Mouse (Mus musculus): ENCODE data around the gene Phf12.
"Not testable (repeated sequence)": the region's sequence is repeated elsewhere in the genome, so short reads cannot be mapped to it uniquely, and the experiment has no call there.

Phf12 gene

GRCm38 (mm10) chr11:78031947-78032808, 49.6 kb downstream of the Phf12 start, which contains the start of gene Dhrs13:
Dhrs13 (plus strand) TSS chr11:78032280.
- DNase-seq (ENCODE audit: low spot score) = peak; percentile 94

GRCm38 (mm10) chr11:78032809-78033195, 50.2 kb downstream of the Phf12 start:
- no peak for DNase-seq (ENCODE audit: low spot score)

GRCm38 (mm10) chr11:78033931-78034617, 51.5 kb downstream of the Phf12 start:
- no peak for DNase-seq (ENCODE audit: low spot score)

- no peak for DNase-seq (ENCODE audit: low spot score)
Measured at GRCm38 (mm10) chr11:78036791-78037190, 54.2 kb downstream of the Phf12 start.

GRCm38 (mm10) chr11:78037831-78038752, 55.5 kb downstream of the Phf12 start, which contains the start of gene Flot2:
Flot2 (plus strand) TSS chr11:78037931.
- DNase-seq (ENCODE audit: low spot score) = peak; percentile 58

DNA sequence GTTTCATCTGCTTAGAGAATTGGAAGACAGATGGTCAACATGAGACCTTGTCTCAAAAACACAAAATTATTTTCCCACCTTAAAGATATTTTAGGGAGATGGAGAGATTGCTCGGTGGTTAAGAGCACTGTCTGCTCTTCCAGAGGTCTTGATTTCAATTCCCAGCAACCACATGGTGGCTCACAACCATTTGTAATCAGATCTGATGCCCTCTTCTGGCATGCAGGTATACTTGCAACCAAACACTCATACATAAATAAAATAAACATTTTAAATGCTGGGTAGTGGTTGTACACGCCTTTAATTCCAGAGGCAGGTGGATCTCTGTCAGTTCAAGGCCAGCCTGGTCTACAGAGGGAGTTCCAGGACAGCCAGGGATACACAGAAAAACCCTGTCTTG, 58.3 kb downstream of the Phf12 start:
- DNase-seq (ENCODE audit: low spot score) = no peak

DNA sequence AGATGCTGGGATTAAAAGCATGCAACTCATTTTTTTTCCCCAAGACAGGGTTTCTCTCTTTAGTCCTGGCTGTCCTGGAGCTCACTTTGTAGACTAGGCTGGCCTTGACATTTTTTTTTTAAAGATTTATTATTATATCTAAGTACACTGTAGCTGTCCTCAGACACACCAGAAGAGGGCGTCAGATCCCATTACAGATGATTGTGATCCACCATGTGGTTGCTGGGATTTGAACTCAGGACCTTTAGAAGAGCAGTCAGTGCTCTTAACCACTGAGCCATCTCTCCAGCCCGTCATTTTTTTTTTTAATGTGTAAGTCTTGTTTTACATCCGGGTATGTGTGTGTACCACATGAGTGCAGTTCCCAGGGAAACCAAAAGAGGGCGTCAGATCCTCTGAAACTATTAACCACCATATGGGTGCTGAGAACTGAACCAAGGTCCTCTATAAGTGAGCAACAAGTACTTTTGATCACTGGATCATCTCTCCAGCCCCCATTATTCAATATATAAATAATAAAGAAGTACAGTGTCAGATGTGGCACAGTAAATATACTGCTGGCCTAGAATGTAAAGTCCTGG, 59.8 kb downstream of the Phf12 start:
- not testable (repeated sequence) for DNase-seq (ENCODE audit: low spot score)

DNA sequence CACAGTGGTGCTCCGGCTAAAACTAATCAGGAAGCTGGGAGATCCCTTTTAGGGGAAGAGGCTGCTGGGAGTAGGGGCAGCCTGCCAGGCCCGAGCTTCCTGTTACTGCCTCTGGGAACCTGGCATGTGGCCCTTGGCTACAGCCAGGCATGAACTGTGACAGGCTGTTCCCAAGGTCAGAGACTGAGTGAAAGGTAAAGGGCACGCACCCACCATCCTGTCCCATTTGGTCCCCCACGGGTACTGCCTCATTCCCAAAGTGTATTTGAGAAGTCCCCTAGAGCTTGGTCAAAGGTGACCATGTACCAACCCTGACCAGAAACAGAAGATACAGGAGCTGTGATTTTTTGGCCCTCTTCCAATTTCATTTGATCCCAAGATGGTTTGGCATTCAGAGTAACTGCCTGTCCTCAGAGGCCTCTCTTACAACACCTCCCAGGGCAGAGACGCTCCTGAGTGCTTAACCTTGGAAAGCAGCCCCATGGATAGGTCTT, 62.3 kb downstream of the Phf12 start:
- DNase-seq (ENCODE audit: low spot score) = peak; percentile 29

DNA sequence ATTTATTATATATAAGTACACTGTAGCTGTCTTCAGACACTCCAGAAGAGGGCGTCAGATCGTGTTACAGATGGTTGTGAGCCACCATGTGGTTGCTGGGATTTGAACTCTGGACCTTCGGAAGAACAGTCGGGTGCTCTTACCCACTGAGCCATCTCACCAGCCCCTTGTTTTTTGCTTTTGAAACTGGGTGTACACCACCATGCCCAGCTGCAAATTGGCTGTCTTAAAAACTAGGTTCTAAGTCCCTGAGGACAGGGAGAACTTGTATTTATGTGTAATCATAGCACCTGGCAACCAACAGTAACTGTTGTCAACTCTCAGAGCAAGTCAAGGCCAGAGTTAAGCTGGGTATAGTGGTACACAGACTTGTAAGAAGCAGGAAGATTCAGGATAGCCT, 66.1 kb downstream of the Phf12 start:
- not testable (repeated sequence) for DNase-seq (ENCODE audit: low spot score)

- DNase-seq (ENCODE audit: low spot score) = no peak
Measured at GRCm38 (mm10) chr11:78053078-78053477, 70.5 kb downstream of the Phf12 start.

GRCm38 (mm10) chr11:78056946-78057345, 74.4 kb downstream of the Phf12 start:
- no peak for DNase-seq (ENCODE audit: low spot score)

DNA sequence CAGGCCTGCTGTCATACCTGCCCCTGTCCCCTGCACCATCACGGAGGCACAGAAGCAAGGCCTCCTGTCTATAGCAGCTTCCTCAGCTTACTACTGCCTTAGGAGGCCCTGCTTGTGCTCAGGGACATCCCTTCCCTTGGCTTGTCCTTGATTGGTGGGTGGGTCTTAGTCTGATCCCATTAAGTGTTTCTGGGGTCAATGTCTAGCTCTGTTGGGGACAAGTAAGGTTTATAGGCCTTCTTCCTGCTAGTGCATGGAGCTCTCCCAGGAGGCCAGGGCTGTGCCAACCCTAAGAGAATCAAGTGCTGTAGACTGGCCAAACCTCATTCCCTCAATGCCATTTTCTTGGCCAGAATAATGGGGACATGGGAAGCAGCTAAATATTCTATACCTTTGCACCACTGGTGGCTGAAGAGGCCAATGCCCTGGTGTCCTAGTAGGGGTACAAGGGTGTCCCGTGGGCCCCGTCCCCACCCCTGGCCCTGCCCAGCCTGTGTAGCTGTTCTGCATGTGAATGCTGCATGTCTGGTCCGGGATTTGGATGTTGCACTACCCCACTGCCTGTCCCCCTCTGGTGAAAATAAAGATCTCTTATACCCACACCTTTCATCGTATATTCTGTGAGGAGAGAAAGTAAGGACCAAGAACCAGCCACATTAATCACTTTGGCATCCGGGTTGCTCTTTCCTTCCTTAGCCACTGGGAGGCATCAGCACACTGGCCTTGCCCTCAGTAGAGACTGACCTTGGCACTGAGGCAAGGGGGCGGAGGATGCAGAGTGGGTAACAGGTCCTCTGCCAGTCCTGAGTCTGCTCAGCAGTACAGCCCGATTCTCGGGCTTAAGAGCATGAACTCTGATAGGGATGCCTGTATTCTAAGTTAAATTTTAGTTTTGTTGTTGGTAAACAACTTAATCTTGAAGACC, 77.5 kb downstream of the Phf12 start:
- DNase-seq (ENCODE audit: low spot score) = peak; percentile 50

- no peak for DNase-seq (ENCODE audit: low spot score)
Measured at GRCm38 (mm10) chr11:78062563-78062962, 80.0 kb downstream of the Phf12 start.

DNA sequence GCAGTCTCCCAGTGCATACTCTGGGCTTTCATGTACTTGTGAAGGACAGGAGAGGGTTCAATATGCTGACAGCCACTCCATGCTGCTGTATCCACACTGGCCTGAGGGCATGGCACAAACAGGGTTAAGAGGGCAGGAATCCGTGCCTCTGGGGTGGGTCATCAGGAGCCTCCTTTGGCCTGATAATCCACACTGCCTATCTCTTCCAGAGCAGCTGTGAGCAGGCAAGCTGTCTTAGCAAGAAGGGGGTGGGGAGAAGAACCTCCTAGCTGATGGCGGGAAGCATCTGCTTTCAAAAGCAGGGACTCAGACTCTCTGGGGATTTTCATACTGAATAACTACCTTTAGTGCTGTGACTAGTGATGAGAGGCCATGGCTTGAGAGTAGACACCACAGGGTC, 83.4 kb downstream of the Phf12 start:
- DNase-seq (ENCODE audit: low spot score) = no peak

GRCm38 (mm10) chr11:78066641-78067040, 84.1 kb downstream of the Phf12 start:
- DNase-seq (ENCODE audit: low spot score) = no peak

DNA sequence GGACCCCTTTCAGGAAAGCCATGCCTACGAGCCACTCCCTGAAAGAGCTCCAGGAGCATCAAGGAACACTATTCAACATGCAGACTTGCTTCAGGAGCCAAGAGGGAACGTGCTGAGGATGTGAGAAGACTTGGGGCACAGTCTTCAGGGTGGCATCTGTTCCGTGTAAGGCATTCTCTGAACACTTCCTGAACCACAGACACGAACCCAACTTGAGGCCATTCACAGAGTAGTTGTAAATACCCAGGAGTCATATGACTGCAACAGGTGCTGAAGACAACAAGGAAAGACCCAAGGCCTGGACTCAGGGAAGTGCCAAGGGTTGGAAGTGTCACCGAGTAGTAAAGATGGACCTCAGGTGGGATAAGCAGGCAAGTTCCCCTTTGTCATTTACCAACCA, 85.0 kb downstream of the Phf12 start:
- DNase-seq (ENCODE audit: low spot score) = no peak

GRCm38 (mm10) chr11:78069130-78069529, 86.6 kb downstream of the Phf12 start:
- no peak for DNase-seq (ENCODE audit: low spot score)

DNA sequence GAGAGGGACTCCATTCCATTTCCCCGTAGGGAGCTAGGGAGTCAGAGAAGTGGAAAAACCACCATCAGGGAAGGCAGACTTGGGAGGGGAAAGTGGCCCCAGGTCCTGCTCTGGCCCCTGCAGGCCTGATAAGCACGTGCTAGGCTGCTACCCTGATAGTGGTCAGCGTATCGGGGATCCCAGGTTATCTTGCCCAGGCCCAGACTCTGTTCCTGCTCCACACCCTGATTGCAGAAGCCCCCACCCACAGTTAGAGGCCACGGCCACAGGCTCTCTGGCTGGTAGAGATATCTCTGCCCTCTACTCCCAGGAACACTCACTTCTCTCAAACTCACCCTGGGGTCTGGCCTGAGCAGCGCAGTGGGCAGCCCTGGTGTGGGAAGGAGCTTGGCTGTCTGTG, 87.1 kb downstream of the Phf12 start:
- no peak for DNase-seq (ENCODE audit: low spot score)

- DNase-seq (ENCODE audit: low spot score) = no peak
Measured at GRCm38 (mm10) chr11:78071938-78072337, 89.4 kb downstream of the Phf12 start.

DNA sequence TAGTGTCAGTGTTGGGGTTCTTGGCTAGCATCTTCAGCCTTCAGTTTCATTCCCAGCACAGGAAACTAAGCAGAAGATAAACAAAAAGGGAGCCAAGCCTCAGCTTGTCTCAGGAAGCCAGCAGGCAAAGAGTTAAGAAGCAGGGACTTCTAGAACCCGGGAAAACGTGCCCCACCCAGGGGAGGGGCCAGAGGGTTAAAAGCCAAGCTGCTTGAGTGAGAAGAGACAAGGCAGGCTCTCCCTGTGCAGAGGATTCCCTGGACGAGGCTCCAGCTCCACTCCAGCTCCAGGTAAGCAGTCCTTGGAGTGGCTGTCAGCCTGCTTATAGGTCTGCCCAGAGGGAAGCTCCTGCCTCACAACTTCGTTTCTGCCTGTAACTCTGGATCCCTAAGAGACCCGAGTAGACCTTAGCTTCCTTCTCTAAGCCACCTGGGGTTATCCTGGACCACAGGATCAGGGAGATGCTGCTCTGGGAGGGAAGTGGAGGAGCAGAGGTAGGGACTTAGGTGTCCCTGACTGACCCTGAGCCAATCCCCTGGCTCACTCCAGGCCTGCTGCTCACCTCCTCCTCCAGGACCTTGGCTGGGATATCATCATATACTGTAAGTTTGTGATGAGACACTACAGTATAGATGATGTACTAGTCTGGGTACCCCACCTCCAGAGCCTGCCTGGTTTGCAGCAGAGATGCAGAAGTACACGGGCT, 90.0 kb downstream of the Phf12 start:
- DNase-seq (ENCODE audit: low spot score) = no peak
